Mouse (Mus musculus) liver, adult 2 months (tissue): ENCODE data around the gene Scd4.

ENCODE experiments used
- CTCF ChIP-seq: fragments of 200-500 bp; IDR thresholded peaks from 2 replicates; pipeline ENCODE4 v1.5.1; 2011; ENCODE audit warnings: low read depth, low read length, control low read depth
- POLR2A ChIP-seq: fragments of 200-500 bp; IDR thresholded peaks from 2 replicates; pipeline ENCODE4 v1.6.1; 2011; ENCODE audit warnings: low read length, control low read depth; ENCODE audit not compliant: insufficient read depth; ENCODE audit errors: extremely low read depth

DNA sequence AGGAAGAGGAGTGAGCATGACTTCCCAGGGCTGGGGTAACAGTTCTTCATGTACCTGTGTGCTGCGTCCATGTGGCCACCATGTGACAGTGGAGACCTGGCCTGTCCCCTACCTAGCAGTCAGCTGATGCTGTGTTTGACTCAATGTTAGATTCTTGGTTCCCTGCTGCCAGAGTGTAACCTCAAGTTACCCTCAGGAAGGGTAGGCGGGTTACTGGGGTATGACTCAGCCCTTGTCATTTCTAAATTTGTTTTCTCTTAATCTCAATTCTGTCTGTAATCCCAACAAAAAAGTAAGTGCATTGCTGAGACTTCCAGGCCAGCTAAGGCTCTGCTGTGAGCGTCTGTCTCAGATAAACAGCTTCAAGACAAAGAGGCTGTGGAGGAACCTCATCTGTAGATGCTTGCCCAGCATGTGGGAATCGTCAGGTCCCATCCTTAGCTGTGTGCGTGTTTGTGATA is 61.1 kb downstream of the Scd4 start:
- TF ChIP-seq CTCF (0 out of 2 replicates have a peak, but pooled peaks have one; percentile 7), POLR2A (no peak)
